Mouse (Mus musculus) duodenum, adult 2 months (tissue): ENCODE data around the gene Cacna1c. TPM values are rescaled to one million over a fixed set of nuclear protein-coding genes. Genes with fewer than 3 reads are reported as not detected.

ENCODE experiments used
- polyA plus RNA-seq: library from polyadenylated mRNA; depleted of rRNA; stranded (reverse); fragments of >200 nt; gene quantifications from 2 replicates; pipeline ENCODE4 v1.2.3, GENCODE M21; 2012; ENCODE audit warnings: low replicate concordance; rRNA removed

The Cacna1c gene
- 1.5 and 2.8 TPM in 2 replicates for polyA plus RNA-seq

GRCm38 (mm10) chr6:119196382-119197305, at the start of gene Cacna1c:
Gene Cacna1c, minus strand, starts transcription at chr6:119196418.

DNA sequence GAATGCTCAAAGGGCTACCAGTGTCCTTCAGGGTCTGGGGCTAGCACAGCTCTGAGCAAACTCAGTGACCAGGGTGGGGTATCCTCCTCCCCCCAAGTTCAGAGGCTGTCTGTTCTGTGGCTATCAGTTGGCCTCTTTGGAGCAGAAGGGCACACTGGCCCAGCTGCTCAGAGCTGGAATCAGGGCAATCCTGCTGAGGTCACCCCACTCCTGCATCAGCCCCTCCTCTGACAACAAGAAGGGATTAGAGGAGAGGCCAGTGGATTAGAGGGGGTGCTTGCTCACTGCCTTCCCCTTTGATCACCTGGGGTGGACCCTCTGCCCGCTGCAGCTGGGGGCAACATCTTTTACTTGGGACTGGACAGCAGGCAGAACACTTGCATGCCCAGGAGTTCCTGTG, 40.0 kb upstream of the Cacna1c start, which contains the start of gene Cacna2d4:
TSS of gene Cacna2d4 (plus strand) at position 286 of the 400 bp plus-strand sequence.

GRCm38 (mm10) chr6:119175078-119175853, 21.0 kb downstream of the Cacna1c start, which contains the start of gene Dcp1b:
Gene Dcp1b, plus strand, starts transcription at chr6:119175253.

GRCm38 (mm10) chr6:118561745-118562609, 634.2 kb downstream of the Cacna1c start, which contains the start of gene Ankrd26:
Gene Ankrd26, minus strand, starts transcription at chr6:118562226.

Other genes with a start within 250 kb of the Cacna1c start
- 8.5 and 11.5 TPM in 2 replicates for gene Dcp1b, start 21.2 kb downstream of the Cacna1c start, polyA plus RNA-seq
- gene Cacna2d4, start 40.1 kb upstream of the Cacna1c start, polyA plus RNA-seq: 0.02 TPM in 1 of 2 replicates, not detected in the other
- 0.05 TPM in 2 replicates for gene Lrtm2, start 134.3 kb upstream of the Cacna1c start, polyA plus RNA-seq
- 88.2 and 96.2 TPM in 2 replicates for gene Adipor2, start 221.3 kb upstream of the Cacna1c start, polyA plus RNA-seq